Mouse (Mus musculus) spleen, postnatal 4 days (tissue): ENCODE measurements around the gene Cdk4.
"Not testable (repeated sequence)": the region's sequence is repeated elsewhere in the genome, so short reads cannot be mapped to it uniquely, and the experiment has no call there.

ENCODE experiments used
- DNase-seq, 2 experiments: peaks; one replicate each; pipeline ENCODE4 v3.0.0; 2022; ENCODE audit warnings: low spot score in 2 of 2

Cdk4 gene

GRCm38 (mm10) chr10:127058161-127058560 is 5.2 kb upstream of the Cdk4 start:
- peak; percentile 77 to 92 for DNase-seq

- DNase-seq: no peak
Measured at GRCm38 (mm10) chr10:127058708-127059107, 4.6 kb upstream of the Cdk4 start.

GRCm38 (mm10) chr10:127059174-127059967 is 4.0 kb upstream of the Cdk4 start:
- DNase-seq: no peak

- peak in 1 of 2 experiments; percentile 46 for DNase-seq
Measured at GRCm38 (mm10) chr10:127059968-127060916, 3.1 kb upstream of the Cdk4 start, which contains the start of gene March9. Gene March9 (minus strand): TSS chr10:127060184.

- no peak for DNase-seq
Measured at GRCm38 (mm10) chr10:127061085-127061484, 2.2 kb upstream of the Cdk4 start.

- no peak for DNase-seq
Measured at GRCm38 (mm10) chr10:127061513-127061912, 1.8 kb upstream of the Cdk4 start.

GRCm38 (mm10) chr10:127062101-127062500 is 1.2 kb upstream of the Cdk4 start:
- DNase-seq: not testable (repeated sequence)

- no peak for DNase-seq
Measured at GRCm38 (mm10) chr10:127062503-127062902, 831 bp upstream of the Cdk4 start.

GRCm38 (mm10) chr10:127063913-127064870 is 858 bp downstream of the Cdk4 start:
- no peak for DNase-seq

- DNase-seq: no peak
Measured at GRCm38 (mm10) chr10:127065981-127066380, 2.6 kb downstream of the Cdk4 start.

- DNase-seq: no peak
Measured at GRCm38 (mm10) chr10:127066519-127067018, 3.2 kb downstream of the Cdk4 start.

- no peak for DNase-seq
Measured at GRCm38 (mm10) chr10:127068360-127069038, 5.2 kb downstream of the Cdk4 start.

- no peak for DNase-seq
Measured at GRCm38 (mm10) chr10:127069281-127070189, 6.2 kb downstream of the Cdk4 start.

- DNase-seq: peak; percentile 79
Measured at GRCm38 (mm10) chr10:127070190-127071121, 7.1 kb downstream of the Cdk4 start, which contains the start of gene Tspan31. Gene Tspan31 (minus strand): TSS chr10:127070264.

GRCm38 (mm10) chr10:127071203-127071602 is 7.9 kb downstream of the Cdk4 start:
- DNase-seq: no peak

- not testable (repeated sequence) for DNase-seq
Measured at GRCm38 (mm10) chr10:127072270-127072669, 8.9 kb downstream of the Cdk4 start.

GRCm38 (mm10) chr10:127072969-127073368 is 9.6 kb downstream of the Cdk4 start:
- DNase-seq: not testable (repeated sequence)

GRCm38 (mm10) chr10:127073981-127074380 is 10.6 kb downstream of the Cdk4 start:
- DNase-seq: no peak
